Mouse (Mus musculus) spleen, adult 2 months (tissue): ENCODE data around the gene 9130213A22Rik. TPM values are rescaled to one million over a fixed set of nuclear protein-coding genes. Genes with fewer than 3 reads are reported as not detected.
A peak's percentile ranks its signal among the peaks of the same experiment; 100 is the strongest.

ENCODE experiments used
- DNase-seq, 2 experiments: peaks; one replicate each; pipeline versions ENCODE4 v3.0.0 to v3.0.0-alpha.2; 2012 to 2021; ENCODE audit warnings: low spot score in 2 of 2, low read depth in 1 of 2
- H3K27ac ChIP-seq: fragments of 200-500 bp; 2 replicates; pipeline ENCODE4 v1.5.1; 2012; ENCODE audit warnings: low read length, inconsistent platforms; ENCODE audit not compliant: insufficient read depth
- H3K27me3 ChIP-seq: fragments of 200-500 bp; 2 replicates; pipeline ENCODE4 v1.6.1; 2012; ENCODE audit warnings: mild to moderate bottlenecking, moderate library complexity, low read length, inconsistent platforms; ENCODE audit not compliant: control insufficient read depth, insufficient read depth
- H3K36me3 ChIP-seq: fragments of 200-500 bp; 2 replicates; pipeline ENCODE4 v1.6.1; 2012; ENCODE audit warnings: mild to moderate bottlenecking, low read length, inconsistent platforms; ENCODE audit not compliant: control insufficient read depth, insufficient read depth
- H3K4me1 ChIP-seq: fragments of 200-500 bp; 2 replicates; pipeline ENCODE4 v1.6.1; 2011; ENCODE audit warnings: inconsistent platforms; ENCODE audit not compliant: control insufficient read depth, insufficient read depth, insufficient read length
- H3K4me3 ChIP-seq: fragments of 200-500 bp; 2 replicates; pipeline ENCODE4 v1.5.1; 2011; ENCODE audit warnings: mild to moderate bottlenecking, inconsistent platforms; ENCODE audit not compliant: insufficient read depth, insufficient read length; ENCODE audit errors: extremely low read depth
- CTCF ChIP-seq: fragments of 200-500 bp; IDR thresholded peaks from 2 replicates; pipeline ENCODE4 v1.5.1; 2011; ENCODE audit warnings: mild to moderate bottlenecking, inconsistent platforms; ENCODE audit not compliant: insufficient read depth, insufficient read length, insufficient replicate concordance; ENCODE audit errors: extremely low read depth
- POLR2A ChIP-seq: fragments of 200-500 bp; IDR thresholded peaks from 2 replicates; pipeline ENCODE4 v1.6.1; 2011; ENCODE audit warnings: low read depth, low read length, inconsistent platforms
- WGBS: fragments of 180-500 bp; shearing (Covaris S2); methylation state at CpG from one replicate; pipeline ENCODE4 v1.1.7; 2018; 5-methylcytosine and 5-hydroxymethylcytosine counted together
- polyA plus RNA-seq: library from polyadenylated mRNA; depleted of rRNA; stranded (reverse); fragments of >200 nt; gene quantifications from 2 replicates; pipeline ENCODE4 v1.2.3, GENCODE M21; 2012; rRNA removed

The 9130213A22Rik gene
- polyA plus RNA-seq = 0.40 and 0.69 TPM in 2 replicates

DNA sequence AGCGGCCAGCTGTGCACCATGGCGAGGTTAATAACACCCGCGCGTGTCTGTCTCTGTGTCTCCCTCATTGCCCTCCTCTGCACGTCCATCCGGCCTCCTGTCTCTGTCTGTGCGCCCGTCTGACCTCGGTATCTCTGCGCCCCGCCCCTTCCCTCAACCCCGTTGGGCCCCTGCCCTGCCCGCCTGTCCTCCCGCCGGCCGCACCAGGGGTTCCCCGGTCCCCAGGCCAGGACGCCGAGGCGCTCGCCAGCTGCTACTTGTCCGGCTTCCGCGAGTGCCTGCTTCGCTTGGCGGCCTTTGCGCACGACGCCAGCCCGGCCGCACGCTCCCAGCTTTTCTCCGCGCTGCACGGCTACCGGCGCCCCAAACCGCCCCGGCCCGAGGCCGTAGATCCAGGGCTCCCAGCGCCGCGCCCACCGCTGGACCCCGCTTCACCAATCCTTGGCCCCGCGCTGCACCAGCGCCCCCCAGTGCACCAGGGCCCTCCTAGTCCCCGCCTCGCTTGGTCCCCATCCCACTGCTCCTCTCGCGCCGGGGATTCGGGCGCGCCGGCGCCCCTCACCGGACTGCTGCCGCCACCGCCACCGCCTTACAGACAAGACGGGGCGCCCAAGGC, at the start of gene 9130213A22Rik:
TSS of gene 9130213A22Rik (minus strand) at position 254 of the 616 bp plus-strand sequence.
- Histone ChIP-seq H3K4me1 (peaks cover 5% of the 10 kb centered on the region; the same call in 1 of the 2 replicates), H3K4me3 (peak within 1 kb of the TSS; percentile 61), H3K36me3 (no peaks in the 10 kb centered on the region), H3K27me3 (0 out of 2 replicates have a peak, but pooled peaks cover 5% of the 10 kb centered on the region), H3K27ac (peak within 1 kb of the TSS; percentile 62)
- no peak for TF ChIP-seq POLR2A
- peak; percentile 48; the same call in 1 of the 2 replicates for TF ChIP-seq CTCF
- WGBS = 1% methylated on average over 65 of the region's 66 CpGs
- DNase-seq = peak in 1 of 2 experiments; percentile 81

GRCm38 (mm10) chr11:69171626-69172025, 49.2 kb upstream of the 9130213A22Rik start:
- DNase-seq = peak in 1 of 2 experiments; percentile 18
- TF ChIP-seq CTCF (peak; percentile 72; the same call in 1 of the 2 replicates), POLR2A (no peak)
- no peaks in the 10 kb centered on the region for H3K36me3 ChIP-seq

DNA sequence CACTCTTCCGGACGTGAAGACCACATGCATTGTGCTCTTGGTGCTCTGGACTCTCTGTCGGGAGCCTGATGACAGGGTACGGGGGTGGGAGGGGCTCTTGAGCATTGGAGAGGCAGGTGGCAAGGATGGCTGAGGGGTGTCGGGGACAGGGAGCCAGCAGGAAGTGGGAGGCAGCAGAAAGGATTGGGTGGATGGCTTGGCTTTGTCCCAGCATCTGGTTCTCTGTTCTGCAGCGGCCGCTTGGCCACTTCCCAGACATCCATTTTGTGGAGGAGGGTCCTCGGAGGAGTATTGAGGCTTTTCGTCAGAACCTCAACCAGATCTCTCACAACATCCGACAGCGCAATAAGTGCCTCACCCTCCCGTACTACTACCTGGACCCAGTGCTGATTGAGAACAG, 46.9 kb upstream of the 9130213A22Rik start:
- no peak overlapping the region for H3K27ac ChIP-seq
- no peaks in the 10 kb centered on the region for H3K27me3 ChIP-seq
- TF ChIP-seq CTCF (no peak), POLR2A (no peak)
- 85% methylated on average over 12 of the region's 12 CpGs for WGBS
- no peak overlapping the region for H3K4me3 ChIP-seq
- H3K36me3 ChIP-seq = no peaks in the 10 kb centered on the region
- H3K4me1 ChIP-seq = no peaks in the 10 kb centered on the region
- no peak for DNase-seq

More at GRCm38 (mm10) chr11:69171626-69172025, 49.2 kb upstream of the 9130213A22Rik start:
- H3K4me1 ChIP-seq = no peaks in the 10 kb centered on the region
- no peak overlapping the region for H3K27ac ChIP-seq
- H3K27me3 ChIP-seq = no peaks in the 10 kb centered on the region
- no peak overlapping the region for H3K4me3 ChIP-seq
- 37% methylated on average over 7 of the region's 7 CpGs for WGBS

- no peak for DNase-seq
- Histone ChIP-seq H3K4me3 (no peak within 1 kb of the TSS), H3K4me1 (no peaks in the 10 kb centered on the region), H3K36me3 (no peaks in the 10 kb centered on the region), H3K27me3 (peaks cover 5% of the 10 kb centered on the region; the same call in 1 of the 2 replicates), H3K27ac (no peak within 1 kb of the TSS)
- TF ChIP-seq POLR2A (no peak), CTCF (no peak)
- 10% methylated on average over 18 of the region's 18 CpGs for WGBS
These were observed 34.4 kb upstream of the 9130213A22Rik start, which contains the start of gene Alox12b for GRCm38 (mm10) chr11:69156800-69157199. Alox12b (plus strand) TSS chr11:69156989.

DNA sequence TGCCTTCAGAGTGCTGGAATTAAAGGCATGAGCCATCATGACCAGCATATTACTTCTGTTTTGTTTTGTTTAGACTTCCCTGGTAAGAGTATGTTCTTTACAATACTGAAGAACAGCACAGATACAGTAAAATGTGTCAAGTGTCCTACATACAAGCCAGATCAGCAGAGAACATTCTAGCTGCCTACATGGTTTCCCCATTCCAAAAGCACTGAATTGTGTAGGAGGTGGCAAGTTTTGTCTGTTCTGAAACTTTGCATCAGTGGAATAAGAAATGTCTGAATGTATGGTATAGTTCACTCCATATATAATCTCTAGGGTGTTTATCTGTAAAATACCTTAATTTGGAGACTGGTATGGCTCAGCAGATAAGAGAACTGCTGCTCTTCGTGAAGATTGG, 33.0 kb upstream of the 9130213A22Rik start:
- 43% methylated on average over 1 of the region's 1 CpGs for WGBS
- Histone ChIP-seq H3K4me1 (no peaks in the 10 kb centered on the region), H3K4me3 (no peak overlapping the region), H3K27me3 (peaks cover 5% of the 10 kb centered on the region; the same call in 1 of the 2 replicates), H3K36me3 (no peaks in the 10 kb centered on the region), H3K27ac (no peak overlapping the region)
- TF ChIP-seq CTCF (no peak), POLR2A (no peak)
- DNase-seq = no peak

- Histone ChIP-seq H3K27me3 (peaks cover 5% of the 10 kb centered on the region; the same call in 1 of the 2 replicates), H3K4me1 (no peaks in the 10 kb centered on the region), H3K4me3 (no peak overlapping the region), H3K27ac (no peak overlapping the region), H3K36me3 (no peaks in the 10 kb centered on the region)
- TF ChIP-seq POLR2A (no peak), CTCF (no peak)
- no peak for DNase-seq
- 82% methylated on average over 8 of the region's 8 CpGs for WGBS
These were observed 31.4 kb upstream of the 9130213A22Rik start for GRCm38 (mm10) chr11:69153831-69154230.

DNA sequence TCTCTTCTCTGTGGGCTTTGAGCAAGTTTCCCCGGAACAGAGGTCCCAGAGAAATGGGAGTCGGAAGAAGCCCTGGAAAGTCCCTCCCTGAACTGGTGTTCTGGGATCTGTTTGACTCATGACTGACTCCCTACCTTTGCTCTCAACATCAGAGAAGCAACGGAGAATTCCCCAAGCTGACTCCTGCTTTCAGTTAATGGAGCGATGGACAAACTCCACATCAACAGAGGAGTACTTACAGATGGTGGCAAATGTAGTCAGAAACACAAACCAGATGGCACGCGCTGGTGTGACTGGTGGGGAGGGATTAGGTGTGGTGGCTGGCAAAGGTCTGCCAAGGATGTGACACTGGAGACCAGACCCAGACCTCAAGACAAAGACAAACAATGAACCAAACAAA, 28.6 kb upstream of the 9130213A22Rik start:
- no peaks in the 10 kb centered on the region; the same call in 1 of the 2 replicates for H3K27me3 ChIP-seq
- H3K36me3 ChIP-seq = no peaks in the 10 kb centered on the region
- no peak for TF ChIP-seq POLR2A
- no peak for TF ChIP-seq CTCF
- no peak overlapping the region for H3K27ac ChIP-seq
- no peak overlapping the region for H3K4me3 ChIP-seq
- H3K4me1 ChIP-seq = no peaks in the 10 kb centered on the region
- 69% methylated on average over 6 of the region's 6 CpGs for WGBS
- no peak for DNase-seq
